Mouse (Mus musculus) kidney, adult 2 months (tissue): Measurements from ENCODE around the gene Inpp5d. TPM values are rescaled to one million over a fixed set of nuclear protein-coding genes. Genes with fewer than 3 reads are reported as not detected.
A peak's percentile ranks its signal among the peaks of the same experiment; 100 is the strongest.

Source experiments
- DNase-seq: peaks from one replicate; pipeline ENCODE4 v3.0.0; 2021
- H3K27ac ChIP-seq: fragments of 200-500 bp; 2 replicates; pipeline ENCODE4 v1.5.1; 2012; ENCODE audit warnings: low read depth, low read length, control low read depth, inconsistent platforms; ENCODE audit not compliant: insufficient read depth
- H3K27me3 ChIP-seq: fragments of 200-500 bp; replicated peaks from 2 replicates; pipeline ENCODE4 v1.6.1; 2012; ENCODE audit warnings: mild to moderate bottlenecking, moderate library complexity, low read length, inconsistent platforms; ENCODE audit not compliant: control insufficient read depth, insufficient read depth
- H3K36me3 ChIP-seq: fragments of 200-500 bp; 2 replicates; pipeline ENCODE4 v1.6.1; 2012; ENCODE audit warnings: mild to moderate bottlenecking, moderate library complexity, low read length, inconsistent platforms; ENCODE audit not compliant: control insufficient read depth, insufficient read depth
- H3K4me1 ChIP-seq: fragments of 200-500 bp; 2 replicates; pipeline ENCODE4 v1.6.1; 2011; ENCODE audit warnings: low read length; ENCODE audit not compliant: control insufficient read depth, insufficient read depth
- H3K4me3 ChIP-seq: fragments of 200-500 bp; 2 replicates; pipeline ENCODE4 v1.5.1; 2011; ENCODE audit warnings: mild to moderate bottlenecking, low read depth, low read length, control low read depth; ENCODE audit not compliant: insufficient read depth
- CTCF ChIP-seq: fragments of 200-500 bp; conservative IDR thresholded peaks from 2 replicates; pipeline ENCODE4 v1.5.1; 2011; ENCODE audit warnings: low read depth, mild to moderate bottlenecking, control low read depth, low read length, moderate library complexity, mixed read lengths; ENCODE audit not compliant: insufficient read depth, insufficient read length
- POLR2A ChIP-seq: fragments of 200-500 bp; IDR thresholded peaks from one replicate; pipeline ENCODE4 v1.6.1; 2011; ENCODE audit warnings: low read depth, low read length, control low read depth
- WGBS: fragments of 180-500 bp; shearing (Covaris S2); methylation state at CpG from one replicate; pipeline ENCODE4 v1.1.7; 2018; 5-methylcytosine and 5-hydroxymethylcytosine counted together
- polyA plus RNA-seq: library from polyadenylated mRNA; depleted of rRNA; stranded (reverse); fragments of >200 nt; gene quantifications from 2 replicates; pipeline ENCODE4 v1.2.3, GENCODE M21; 2012

The Inpp5d gene
- polyA plus RNA-seq, 1 experiment = 20.0 TPM

- WGBS = 65% methylated on average over 2 of the region's 2 CpGs
- Histone ChIP-seq H3K27me3 (no peaks in the 10 kb centered on the region), H3K4me3 (no peak overlapping the region), H3K36me3 (no peaks in the 10 kb centered on the region), H3K4me1 (no peaks in the 10 kb centered on the region), H3K27ac (no peak overlapping the region)
- no peak for DNase-seq
- TF ChIP-seq CTCF (no peak), POLR2A (no peak)
Observed at GRCm38 (mm10) chr1:87704230-87704629, 84.1 kb downstream of the Inpp5d start.

GRCm38 (mm10) chr1:87706361-87706760, 86.2 kb downstream of the Inpp5d start:
- Histone ChIP-seq H3K4me3 (no peak overlapping the region), H3K27me3 (no peaks in the 10 kb centered on the region), H3K27ac (no peak overlapping the region), H3K4me1 (no peaks in the 10 kb centered on the region), H3K36me3 (no peaks in the 10 kb centered on the region)
- no peak for DNase-seq
- WGBS = 93% methylated on average over 3 of the region's 3 CpGs
- no peak for TF ChIP-seq POLR2A
- TF ChIP-seq CTCF = no peak

GRCm38 (mm10) chr1:87709020-87709419, 88.9 kb downstream of the Inpp5d start:
- WGBS = 88% methylated on average over 6 of the region's 6 CpGs
- TF ChIP-seq CTCF (no peak), POLR2A (no peak)
- no peak overlapping the region for H3K27ac ChIP-seq
- no peaks in the 10 kb centered on the region for H3K36me3 ChIP-seq
- no peak overlapping the region for H3K4me3 ChIP-seq
- H3K27me3 ChIP-seq = no peaks in the 10 kb centered on the region
- no peaks in the 10 kb centered on the region for H3K4me1 ChIP-seq
- no peak for DNase-seq

GRCm38 (mm10) chr1:87709661-87710270, 89.7 kb downstream of the Inpp5d start:
- TF ChIP-seq CTCF (no peak), POLR2A (no peak)
- H3K4me3 ChIP-seq = no peak overlapping the region
- 89% methylated on average over 7 of the region's 7 CpGs for WGBS
- no peaks in the 10 kb centered on the region for H3K27me3 ChIP-seq
- no peaks in the 10 kb centered on the region for H3K4me1 ChIP-seq
- no peak for DNase-seq
- H3K27ac ChIP-seq = no peak overlapping the region
- no peaks in the 10 kb centered on the region for H3K36me3 ChIP-seq

- Histone ChIP-seq H3K4me3 (no peak overlapping the region), H3K36me3 (no peaks in the 10 kb centered on the region), H3K27ac (no peak overlapping the region), H3K27me3 (no peaks in the 10 kb centered on the region), H3K4me1 (no peaks in the 10 kb centered on the region)
- 85% methylated on average over 10 of the region's 10 CpGs for WGBS
- no peak for TF ChIP-seq CTCF
- no peak for DNase-seq
Observed at GRCm38 (mm10) chr1:87711938-87712613, 92.0 kb downstream of the Inpp5d start.

- no peak overlapping the region for H3K27ac ChIP-seq
- DNase-seq = no peak
- no peaks in the 10 kb centered on the region for H3K4me1 ChIP-seq
- H3K36me3 ChIP-seq = no peaks in the 10 kb centered on the region
- H3K4me3 ChIP-seq = no peak overlapping the region
- WGBS = 34% methylated on average over 1 of the region's 1 CpGs
- no peak for TF ChIP-seq CTCF
- TF ChIP-seq POLR2A = no peak
- no peaks in the 10 kb centered on the region for H3K27me3 ChIP-seq
Observed at GRCm38 (mm10) chr1:87712614-87712971, 92.5 kb downstream of the Inpp5d start.

- Histone ChIP-seq H3K4me3 (no peak overlapping the region), H3K27me3 (no peaks in the 10 kb centered on the region), H3K36me3 (no peaks in the 10 kb centered on the region), H3K27ac (no peak overlapping the region), H3K4me1 (no peaks in the 10 kb centered on the region)
- 20% methylated on average over 8 of the region's 8 CpGs for WGBS
- peak; percentile 15 for DNase-seq
- no peak for TF ChIP-seq POLR2A
- peak; percentile 62; the same call in 1 of the 2 replicates for TF ChIP-seq CTCF
Observed at GRCm38 (mm10) chr1:87721382-87721781, 101.3 kb downstream of the Inpp5d start.
